Mouse (Mus musculus) CH12F3 (cell line): Measurements from ENCODE around the gene Wasf1.

Source experiments
- in situ Hi-C: fragments of 300-500 bp; cut with MboI; formaldehyde crosslinking; loops from 2 replicates; pipeline ENCODE4 v1.14.3; 2020; ENCODE audit warnings: low sequenced_read_pairs

Gene Wasf1

DNA sequence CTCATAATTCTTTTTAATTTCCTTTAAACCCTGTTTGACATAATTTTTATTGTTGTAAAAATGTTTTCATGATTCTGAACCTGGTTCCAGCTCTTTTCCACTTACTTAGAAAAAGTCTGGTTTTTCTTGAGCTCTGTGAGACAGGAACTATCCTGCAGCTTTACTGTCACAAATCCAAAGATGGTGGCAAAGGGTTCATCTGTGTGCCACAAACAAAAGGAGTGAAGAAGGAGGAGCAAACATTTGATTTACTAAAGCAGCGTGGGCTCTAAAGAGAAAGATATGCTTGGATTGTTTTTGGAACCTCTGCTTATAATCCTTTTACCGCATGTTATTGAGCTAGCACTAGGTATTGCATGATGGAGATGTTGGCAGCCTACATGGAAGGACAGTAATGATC lies 4.0 kb downstream of the Wasf1 start:
- in situ Hi-C loops, result no loop called here

- in situ Hi-C loops, result no loop called here
Observed at GRCm38 (mm10) chr10:40889146-40889545, 5.9 kb downstream of the Wasf1 start.

- in situ Hi-C loops, result no loop called here
Observed at GRCm38 (mm10) chr10:40895765-40896164, 12.5 kb downstream of the Wasf1 start.

GRCm38 (mm10) chr10:40896656-40897055 lies 13.4 kb downstream of the Wasf1 start:
- in situ Hi-C loops, result no loop called here

DNA sequence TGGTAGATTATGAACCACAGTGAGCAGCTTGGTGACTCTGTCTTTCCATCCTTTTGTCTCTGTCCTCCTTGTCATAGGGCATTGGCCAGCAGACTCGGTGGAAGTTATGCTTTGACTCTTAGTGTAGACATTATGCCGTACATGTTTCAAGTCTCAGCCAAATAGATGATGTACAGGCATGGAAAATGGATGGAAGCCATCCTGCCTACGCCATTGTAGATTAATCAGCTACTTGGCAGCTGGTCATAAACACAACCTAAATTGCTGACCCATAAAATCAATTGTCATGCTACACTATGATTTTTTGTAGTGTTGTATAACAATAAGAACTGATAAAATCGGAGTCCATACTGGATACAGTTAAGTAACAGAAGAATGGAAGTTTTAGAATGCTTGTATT lies 18.5 kb downstream of the Wasf1 start:
- in situ Hi-C loops, result no loop called here

DNA sequence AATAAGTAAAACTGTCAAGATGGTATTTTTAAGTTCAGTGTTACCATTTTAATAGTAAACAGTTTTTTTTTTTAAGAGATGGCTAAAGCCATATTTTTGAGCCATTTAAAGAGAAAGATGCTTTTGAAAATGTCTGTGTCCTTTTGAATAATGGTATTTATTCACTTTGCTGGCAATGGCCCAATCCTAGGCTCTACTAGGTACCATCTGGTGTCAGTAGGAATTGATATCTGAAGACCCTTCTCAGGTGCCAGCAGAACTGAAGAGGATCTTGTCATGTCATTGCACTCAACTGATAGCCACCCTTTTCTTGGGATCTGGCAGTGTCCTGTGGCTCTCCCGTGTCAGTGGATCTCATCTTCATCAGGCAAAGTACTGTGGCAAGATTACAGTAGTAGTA lies 22.9 kb downstream of the Wasf1 start:
- in situ Hi-C loops, result no loop called here

DNA sequence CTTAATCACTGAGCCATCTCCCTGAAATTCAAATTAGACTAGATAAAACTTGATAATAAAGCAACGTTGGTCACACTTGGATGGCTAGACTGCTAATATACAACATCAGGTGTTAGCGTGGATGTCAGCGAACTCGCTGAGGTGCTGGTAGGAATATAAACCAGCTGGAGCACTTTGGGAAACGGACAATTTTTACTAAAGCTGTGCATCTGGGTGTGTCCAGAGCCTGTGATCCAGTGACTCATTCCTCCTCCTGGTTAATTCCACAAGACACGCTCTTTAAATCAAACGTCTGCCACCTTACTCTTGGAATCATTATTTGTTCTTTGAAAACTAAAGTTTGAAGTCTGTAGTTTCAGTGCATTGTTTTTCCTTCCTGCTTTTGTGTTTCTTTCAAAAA lies 23.5 kb downstream of the Wasf1 start:
- in situ Hi-C loops, result no loop called here

DNA sequence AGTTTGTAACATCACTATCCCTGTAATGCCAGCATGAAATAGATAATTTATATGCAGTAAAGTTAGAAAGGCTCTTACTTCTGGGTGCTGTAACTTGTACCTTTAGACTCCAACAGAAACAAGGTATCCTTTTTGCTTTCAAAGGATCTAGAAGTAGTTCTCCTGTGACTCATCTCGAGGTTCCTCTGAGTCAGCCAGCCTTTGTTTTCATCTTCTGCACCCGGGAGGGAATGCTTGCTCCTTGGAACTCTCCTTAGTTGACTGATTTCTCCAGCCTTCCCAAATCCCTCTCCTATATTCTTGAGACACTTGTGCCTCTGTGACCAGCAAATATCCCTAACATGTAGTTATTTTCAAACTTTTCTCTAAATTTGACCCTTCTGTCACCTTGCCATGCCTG lies 25.3 kb downstream of the Wasf1 start:
- in situ Hi-C loops, result no loop called here

GRCm38 (mm10) chr10:40910811-40911210 lies 27.5 kb downstream of the Wasf1 start:
- in situ Hi-C loops, result no loop called here

DNA sequence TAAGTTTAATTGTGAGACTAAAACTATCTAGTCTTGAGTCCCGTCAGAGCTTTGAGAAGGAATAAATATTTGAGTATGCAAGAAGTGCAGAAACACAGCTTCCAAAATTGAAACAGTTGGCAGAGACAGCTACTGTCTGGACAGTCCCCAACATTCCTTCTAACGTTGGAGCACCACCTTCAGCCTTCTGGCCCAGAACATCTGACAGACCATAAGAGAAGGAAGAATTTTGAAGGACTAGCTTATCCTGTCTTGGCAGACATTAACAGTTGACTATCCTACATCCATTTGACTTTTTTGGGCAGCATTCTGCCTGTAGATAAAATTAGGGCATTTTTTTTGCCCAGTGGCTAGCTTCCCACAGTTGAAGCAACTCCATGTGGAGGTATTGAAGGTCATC lies 32.0 kb downstream of the Wasf1 start:
- in situ Hi-C loops, result no loop called here

- in situ Hi-C loops, result no loop called here
Observed at GRCm38 (mm10) chr10:40918669-40919440, 35.6 kb downstream of the Wasf1 start.

DNA sequence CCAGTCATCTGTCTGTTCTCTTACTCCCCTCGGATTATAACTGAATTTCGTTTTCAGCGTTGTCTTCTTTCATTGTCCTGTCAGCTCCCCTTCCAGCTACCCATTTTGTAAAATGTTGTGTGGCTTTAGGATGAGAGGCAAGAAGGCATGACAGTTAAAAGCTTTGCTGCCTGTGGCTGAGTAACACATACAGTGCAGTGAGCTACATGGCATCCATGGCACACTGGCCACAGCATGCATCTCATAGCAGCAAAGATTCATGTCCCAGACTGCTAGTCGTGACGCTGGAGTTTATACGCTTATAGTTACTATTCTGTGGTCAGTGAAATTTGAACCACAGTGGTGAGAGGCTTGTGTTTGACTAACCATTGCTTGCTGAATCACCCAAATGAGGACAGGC lies 36.2 kb downstream of the Wasf1 start:
- in situ Hi-C loops, result no loop called here

DNA sequence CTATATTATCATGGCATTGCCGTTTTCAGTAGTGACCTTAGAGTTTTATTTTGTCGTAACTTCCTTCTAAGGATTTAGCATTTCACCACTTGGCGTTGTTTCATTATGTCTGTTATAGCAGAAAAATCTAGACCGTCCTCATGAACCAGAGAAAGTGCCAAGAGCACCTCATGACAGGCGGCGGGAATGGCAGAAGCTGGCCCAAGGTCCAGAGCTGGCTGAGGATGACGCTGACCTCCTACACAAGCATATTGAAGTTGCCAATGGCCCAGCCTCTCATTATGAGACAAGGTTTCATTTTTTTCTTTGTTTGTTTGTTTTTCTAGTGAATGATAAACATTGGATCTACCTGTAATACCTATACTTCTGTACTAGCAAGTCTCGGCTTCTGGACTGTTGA lies 49.7 kb downstream of the Wasf1 start:
- in situ Hi-C loops, result no loop called here

DNA sequence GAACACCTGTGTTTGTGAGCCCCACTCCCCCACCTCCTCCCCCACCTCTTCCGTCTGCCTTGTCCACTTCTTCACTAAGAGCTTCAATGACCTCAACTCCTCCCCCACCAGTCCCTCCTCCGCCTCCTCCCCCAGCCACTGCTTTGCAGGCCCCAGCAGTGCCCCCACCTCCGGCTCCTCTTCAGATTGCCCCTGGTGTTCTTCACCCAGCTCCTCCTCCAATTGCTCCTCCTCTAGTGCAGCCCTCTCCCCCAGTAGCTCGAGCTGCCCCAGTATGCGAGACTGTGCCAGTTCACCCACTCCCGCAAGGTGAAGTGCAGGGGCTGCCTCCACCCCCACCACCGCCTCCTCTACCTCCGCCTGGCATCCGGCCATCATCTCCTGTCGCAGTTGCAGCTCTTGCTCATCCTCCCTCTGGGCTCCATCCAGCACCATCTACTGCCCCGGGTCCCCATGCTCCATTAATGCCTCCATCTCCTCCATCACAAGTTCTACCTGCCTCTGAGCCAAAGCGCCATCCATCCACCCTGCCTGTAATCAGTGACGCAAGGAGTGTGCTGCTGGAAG lies 53.0 kb downstream of the Wasf1 start:
- in situ Hi-C loops, result no loop called here

- in situ Hi-C loops, result no loop called here
Observed at GRCm38 (mm10) chr10:40937569-40937968, 54.3 kb downstream of the Wasf1 start.

- in situ Hi-C loops, result no loop called here
Observed at GRCm38 (mm10) chr10:40942688-40943087, 59.4 kb downstream of the Wasf1 start.

DNA sequence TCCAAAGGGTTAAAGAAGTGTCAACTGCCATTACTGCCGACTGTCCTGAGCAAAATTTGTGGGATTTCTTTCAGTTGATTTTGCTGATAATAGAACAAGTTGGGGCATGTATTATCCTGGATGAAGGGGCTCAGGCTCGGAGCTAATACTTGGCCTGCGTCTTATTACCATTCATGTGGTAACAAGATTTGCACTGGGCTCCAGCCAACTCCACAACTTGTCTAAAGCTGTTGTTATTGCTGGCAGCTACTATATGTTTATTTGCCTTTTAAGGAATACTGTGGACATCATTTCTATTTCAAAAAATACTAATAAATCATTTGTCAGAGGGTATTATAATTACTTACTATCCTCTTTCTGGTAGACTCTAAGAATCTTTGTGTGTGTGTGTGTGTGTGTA lies 66.9 kb downstream of the Wasf1 start:
- in situ Hi-C loops, result no loop called here

DNA sequence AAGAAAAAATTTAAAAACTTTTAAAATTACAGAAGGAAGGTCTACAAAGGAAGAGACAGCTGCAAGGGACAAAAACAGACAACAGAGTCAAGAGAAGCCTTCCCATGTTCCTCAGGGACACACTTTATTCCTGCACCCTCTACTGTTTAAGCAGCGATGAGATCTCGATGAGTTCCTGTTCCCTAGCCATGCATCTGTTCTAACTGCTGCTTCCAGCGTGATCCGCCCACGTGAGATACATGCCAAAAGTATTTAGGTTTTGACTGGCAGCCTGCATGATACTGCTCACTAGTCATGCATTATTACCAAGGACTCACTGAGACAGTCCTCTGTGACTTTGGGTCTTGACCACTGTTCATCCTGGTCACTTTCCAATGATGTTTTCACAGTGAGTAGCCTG lies 72.9 kb downstream of the Wasf1 start:
- in situ Hi-C loops, result no loop called here

DNA sequence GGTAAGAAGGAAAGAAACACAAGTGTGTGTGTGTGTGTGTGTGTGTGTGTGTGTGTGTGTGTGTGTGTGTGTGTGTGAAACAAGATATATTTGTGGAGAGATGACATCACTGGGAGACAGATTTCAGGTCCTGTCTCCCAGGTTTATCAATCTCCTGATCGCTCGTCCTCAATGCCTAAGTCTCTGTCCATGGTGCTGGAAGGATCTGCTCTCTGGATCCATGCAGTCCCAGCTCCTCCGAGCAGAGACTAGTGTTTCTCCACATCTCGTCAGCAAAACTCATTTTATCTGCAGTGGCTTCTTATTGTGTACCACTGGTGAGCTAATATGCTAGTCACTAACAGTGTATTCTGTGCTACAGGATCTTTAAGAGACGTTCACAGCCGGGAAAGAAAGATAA lies 78.1 kb downstream of the Wasf1 start:
- in situ Hi-C loops, result no loop called here

DNA sequence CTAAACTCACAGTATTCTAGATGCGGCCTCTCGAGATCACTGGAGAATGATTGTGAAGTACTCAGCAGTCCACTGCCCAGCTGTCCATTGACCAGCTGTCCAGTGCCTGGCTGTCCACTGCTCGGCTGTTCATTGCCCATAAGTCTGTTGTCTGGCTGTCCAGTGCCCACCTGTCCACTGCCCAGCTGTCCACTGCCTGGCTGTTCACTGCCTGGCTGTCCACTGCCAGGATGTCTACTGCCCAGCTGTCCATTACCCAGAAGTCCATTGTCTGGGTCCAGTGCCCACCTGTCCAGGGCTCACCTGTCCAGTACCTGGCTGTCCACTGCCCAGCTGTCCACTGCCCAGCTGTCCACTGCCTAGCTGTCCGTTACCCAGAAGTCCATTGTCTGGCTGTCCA lies 78.7 kb downstream of the Wasf1 start:
- in situ Hi-C loops, result no loop called here

DNA sequence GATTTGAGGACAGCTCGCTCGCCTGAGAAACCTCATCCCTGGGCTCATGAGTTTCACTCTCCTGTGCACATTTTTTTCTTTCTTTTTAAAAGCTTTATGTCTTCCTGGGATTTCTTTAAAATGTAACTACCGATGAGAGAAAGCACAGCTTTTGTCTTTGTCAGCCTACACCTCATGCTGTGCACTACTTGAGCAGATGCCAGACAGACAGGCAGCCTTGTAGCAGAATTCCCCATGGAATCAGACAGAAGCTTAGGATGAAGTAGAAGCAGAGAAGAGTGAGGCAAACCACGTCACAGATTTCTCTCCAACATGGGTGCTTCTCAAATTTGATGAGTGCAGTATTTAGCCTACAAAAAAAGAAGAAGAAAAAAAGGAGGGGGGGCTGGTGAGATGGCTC lies 81.3 kb downstream of the Wasf1 start:
- in situ Hi-C loops, result no loop called here

- in situ Hi-C loops, result no loop called here
Observed at GRCm38 (mm10) chr10:40968551-40968950, 85.3 kb downstream of the Wasf1 start.
